Mouse (Mus musculus): ENCODE measurements around the gene Slc25a4. TPM values are rescaled to one million over a fixed set of nuclear protein-coding genes. Genes with fewer than 3 reads are reported as not detected.

Slc25a4 gene
- polyA plus RNA-seq, 1 experiment from 2014 or later: 973 TPM

- DNase-seq (ENCODE audit: low spot score): peak; percentile 71
- Histone ChIP-seq H3K9me3 (ENCODE audit: control insufficient read depth, low read length) (no peaks in the 10 kb centered on the region), H3K9ac (no peak overlapping the region), H3K4me2 (replicated peaks) (no peak overlapping the region), H3K4me3 (replicated peaks; ENCODE audit: low read length) (no peak overlapping the region), H3K36me3 (replicated peaks; ENCODE audit: control insufficient read depth, insufficient read depth) (peaks cover 10% of the 10 kb centered on the region), H3K27me3 (ENCODE audit: control insufficient read depth, insufficient read depth, low read length) (no peaks in the 10 kb centered on the region), H3K27ac (no peak overlapping the region), H3K4me1 (replicated peaks; ENCODE audit: control insufficient read depth, insufficient read depth, low read length) (no peaks in the 10 kb centered on the region)
- ATAC-seq (ENCODE audit: low FRiP score): no peak
- WGBS: 5% methylated on average over 2 of the region's 2 CpGs
Measured at GRCm38 (mm10) chr8:46185361-46185760, 25.7 kb downstream of the Slc25a4 start.

- no peak for DNase-seq (ENCODE audit: low spot score)
- WGBS: 95% methylated on average over 7 of the region's 7 CpGs
- Histone ChIP-seq H3K9ac (no peak overlapping the region), H3K4me1 (replicated peaks; ENCODE audit: control insufficient read depth, insufficient read depth, low read length) (no peaks in the 10 kb centered on the region), H3K27me3 (ENCODE audit: control insufficient read depth, insufficient read depth, low read length) (no peaks in the 10 kb centered on the region), H3K9me3 (ENCODE audit: control insufficient read depth, low read length) (no peaks in the 10 kb centered on the region), H3K36me3 (replicated peaks; ENCODE audit: control insufficient read depth, insufficient read depth) (peaks cover 10% of the 10 kb centered on the region), H3K27ac (no peak overlapping the region), H3K4me2 (replicated peaks) (no peak overlapping the region), H3K4me3 (replicated peaks; ENCODE audit: low read length) (no peak overlapping the region)
- ATAC-seq (ENCODE audit: low FRiP score): no peak
Measured at GRCm38 (mm10) chr8:46180136-46180535, 30.9 kb downstream of the Slc25a4 start.

GRCm38 (mm10) chr8:46173651-46174050, 37.4 kb downstream of the Slc25a4 start:
- Histone ChIP-seq H3K4me3 (replicated peaks; ENCODE audit: low read length) (no peak overlapping the region), H3K9me3 (ENCODE audit: control insufficient read depth, low read length) (no peaks in the 10 kb centered on the region), H3K27me3 (ENCODE audit: control insufficient read depth, insufficient read depth, low read length) (no peaks in the 10 kb centered on the region), H3K27ac (no peak overlapping the region), H3K36me3 (replicated peaks; ENCODE audit: control insufficient read depth, insufficient read depth) (peaks cover 17% of the 10 kb centered on the region), H3K9ac (no peak overlapping the region), H3K4me1 (replicated peaks; ENCODE audit: control insufficient read depth, insufficient read depth, low read length) (no peaks in the 10 kb centered on the region), H3K4me2 (replicated peaks) (no peak overlapping the region)
- no peak for DNase-seq (ENCODE audit: low spot score)
- 84% methylated on average over 2 of the region's 2 CpGs for whole genome bisulfite sequencing
- ATAC-seq (ENCODE audit: low FRiP score): no peak

- Histone ChIP-seq H3K36me3 (replicated peaks; ENCODE audit: control insufficient read depth, insufficient read depth) (no peaks in the 10 kb centered on the region), H3K9ac (peak overlapping the region; percentile 65), H3K4me1 (replicated peaks; ENCODE audit: control insufficient read depth, insufficient read depth, low read length) (peaks cover 19% of the 10 kb centered on the region), H3K4me3 (replicated peaks; ENCODE audit: low read length) (peak overlapping the region; percentile 44), H3K27me3 (ENCODE audit: control insufficient read depth, insufficient read depth, low read length) (no peaks in the 10 kb centered on the region), H3K4me2 (replicated peaks) (peak overlapping the region; percentile 70), H3K9me3 (ENCODE audit: control insufficient read depth, low read length) (no peaks in the 10 kb centered on the region), H3K27ac (peak overlapping the region; percentile 78)
- DNase-seq (ENCODE audit: low spot score) (no peak), ATAC-seq (ENCODE audit: low FRiP score) (no peak; the same call in 1 of the 2 replicates)
- 0% methylated on average over 25 of the region's 25 CpGs for WGBS
Measured at GRCm38 (mm10) chr8:46163870-46164190, 47.3 kb downstream of the Slc25a4 start.

- H3K4me2 ChIP-seq (replicated peaks): peak overlapping the region; percentile 70
- peak overlapping the region; percentile 44 for H3K4me3 ChIP-seq (replicated peaks; ENCODE audit: low read length)
- DNase-seq (ENCODE audit: low spot score) (peak; percentile 96), ATAC-seq (ENCODE audit: low FRiP score) (peak; percentile 98)
- H3K9me3 ChIP-seq (ENCODE audit: control insufficient read depth, low read length): no peaks in the 10 kb centered on the region
- peak overlapping the region; percentile 65 for H3K9ac ChIP-seq
- WGBS: 2% methylated on average over 76 of the region's 77 CpGs
- no peaks in the 10 kb centered on the region for H3K36me3 ChIP-seq (replicated peaks; ENCODE audit: control insufficient read depth, insufficient read depth)
- peak overlapping the region; percentile 78 for H3K27ac ChIP-seq
- H3K4me1 ChIP-seq (replicated peaks; ENCODE audit: control insufficient read depth, insufficient read depth, low read length): peaks cover 19% of the 10 kb centered on the region
- H3K27me3 ChIP-seq (ENCODE audit: control insufficient read depth, insufficient read depth, low read length): no peaks in the 10 kb centered on the region
Measured at GRCm38 (mm10) chr8:46162953-46163869, 47.9 kb downstream of the Slc25a4 start.

Small RNA genes within 50 kb of the gene (microRNA-seq; reads per million reads assigned to microRNA genes)
- gene Gm23812: not detected

Other genes starting within 250 kb of the Slc25a4 start
- gene 1700029J07Rik, start 236.0 kb downstream of the Slc25a4 start, polyA plus RNA-seq (2014; fragmentation: Nextera tagmentation; extraction: Ambion mirVana): 4.6 and 4.7 TPM in 2 replicates
- 56.5 and 63.8 TPM in 2 replicates for gene Ufsp2, start 235.8 kb downstream of the Slc25a4 start, polyA plus RNA-seq (2014; fragmentation: Nextera tagmentation; extraction: Ambion mirVana)
- gene Lrp2bp, start 212.0 kb downstream of the Slc25a4 start, polyA plus RNA-seq (2014; fragmentation: Nextera tagmentation; extraction: Ambion mirVana): 0.56 and 0.70 TPM in 2 replicates
- 30.1 and 31.7 TPM in 2 replicates for gene Ankrd37, start 205.6 kb downstream of the Slc25a4 start, polyA plus RNA-seq (2014; fragmentation: Nextera tagmentation; extraction: Ambion mirVana)
- 23.7 and 24.5 TPM in 2 replicates for gene Cfap97, start 59.5 kb downstream of the Slc25a4 start, polyA plus RNA-seq (2014; fragmentation: Nextera tagmentation; extraction: Ambion mirVana)
- 14.4 and 14.8 TPM in 2 replicates for gene Snx25, start 59.1 kb downstream of the Slc25a4 start, polyA plus RNA-seq (2014; fragmentation: Nextera tagmentation; extraction: Ambion mirVana)
- gene Helt, start 83.4 kb upstream of the Slc25a4 start, polyA plus RNA-seq (2014; fragmentation: Nextera tagmentation; extraction: Ambion mirVana): 0.48 TPM in 1 of 2 replicates, not detected in the other

Data from hindbrain, embryonic 14.5 days (tissue).